Mouse (Mus musculus): ENCODE data around the gene Mtcp1. TPM values are rescaled to one million over a fixed set of nuclear protein-coding genes. Genes with fewer than 3 reads are reported as not detected.

The Mtcp1 gene
- 16.6 and 19.1 TPM in 2 replicates for total RNA-seq (2017)

DNA sequence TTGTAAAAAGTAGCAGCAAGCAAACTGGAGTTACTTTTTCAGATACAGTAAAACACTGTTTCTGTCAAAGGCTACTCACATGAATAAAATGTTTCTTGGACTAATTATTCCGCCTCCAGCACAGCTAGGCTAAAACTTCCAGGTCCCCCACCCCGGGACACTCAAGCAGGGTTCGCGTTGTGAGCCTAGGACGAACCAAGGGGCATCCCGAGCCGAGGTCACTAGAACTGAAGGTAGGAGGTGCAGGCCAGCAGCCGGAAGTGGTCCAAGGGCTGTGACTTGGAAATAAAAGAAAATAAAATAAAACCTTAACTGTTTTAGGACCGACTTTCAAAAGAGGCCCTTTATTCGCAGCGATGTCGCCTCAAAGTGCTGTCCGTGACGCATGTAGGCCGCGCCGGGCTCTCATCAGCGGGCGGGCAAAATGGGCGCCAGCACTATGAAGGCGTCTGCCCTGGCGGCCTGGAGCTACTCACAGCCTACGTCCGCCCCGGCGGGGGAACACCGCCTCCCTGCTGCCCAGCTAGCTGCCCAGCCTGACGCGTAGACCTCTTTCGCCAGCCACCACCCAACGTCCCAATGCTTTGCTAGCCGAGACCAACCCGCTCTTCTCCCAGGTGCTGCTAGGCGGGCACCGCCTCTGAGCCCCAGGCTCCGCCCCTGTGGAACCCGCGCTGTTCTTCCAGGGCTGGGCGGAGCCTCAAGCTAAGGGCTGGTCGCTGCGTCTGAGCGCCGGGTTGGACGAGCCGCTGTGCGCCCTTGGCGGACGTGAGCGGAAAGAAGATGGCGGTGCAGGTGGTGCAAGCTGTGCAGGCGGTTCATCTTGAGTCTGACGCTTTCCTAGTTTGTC lies at the start of gene Mtcp1, which contains the start of the genes Cmc4 and Brcc3:
Gene Mtcp1, minus strand, starts transcription at position 653 of the 850 bp plus-strand sequence.
Gene Cmc4, minus strand, starts transcription at position 649 of the 850 bp plus-strand sequence.
Gene Brcc3, plus strand, starts transcription at position 693 of the 850 bp plus-strand sequence.
- ATAC-seq (replicated peaks in 1 of 2; ENCODE audit: insufficient read depth in 1 of 2, low FRiP score in 2 of 2, low TSS enrichment in 1 of 2, low read depth in 1 of 2, poor library complexity in 2 of 2, severe bottlenecking in 2 of 2), result peak; percentile 100

DNA sequence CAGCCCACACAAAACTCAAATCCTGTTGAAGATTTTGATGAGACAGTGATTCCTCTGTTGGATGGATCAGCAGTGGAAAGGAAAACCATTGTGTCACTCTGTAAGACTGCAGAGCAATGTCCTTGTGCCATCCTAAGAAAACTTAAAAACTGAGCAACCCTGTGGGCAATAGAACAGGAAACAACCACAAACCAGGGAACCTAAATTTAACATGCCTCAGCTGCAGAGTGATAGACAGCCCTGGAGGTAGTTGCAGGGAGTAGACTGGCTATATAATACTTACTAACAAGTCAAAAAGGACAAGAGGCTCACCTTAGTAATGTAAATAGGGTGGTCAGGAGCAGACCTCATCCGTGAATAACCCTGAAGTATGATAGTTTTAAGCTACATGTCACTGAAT lies 38.2 kb upstream of the Mtcp1 start:
- no peak; a peak in 1 of 4 replicates for ATAC-seq (replicated peaks in 1 of 2; ENCODE audit: insufficient read depth in 1 of 2, low FRiP score in 2 of 2, low TSS enrichment in 1 of 2, low read depth in 1 of 2, poor library complexity in 2 of 2, severe bottlenecking in 2 of 2)

DNA sequence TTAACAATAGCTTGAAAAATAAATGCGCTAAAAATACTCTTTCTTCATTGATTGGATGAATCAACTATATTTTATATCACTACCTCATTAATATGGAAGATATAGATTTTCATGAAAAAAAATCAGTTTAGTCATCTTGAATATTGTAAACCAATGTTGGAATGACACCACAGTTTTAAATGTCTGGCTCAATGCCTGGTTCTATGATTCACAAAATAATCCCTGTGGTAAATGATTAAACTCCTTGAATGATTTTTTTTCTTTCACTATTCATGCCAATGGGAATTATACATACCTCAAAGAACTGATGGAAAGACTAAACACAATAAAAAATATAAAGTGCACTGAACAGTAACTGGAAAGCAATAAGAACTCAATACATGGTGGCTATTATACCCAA lies 6.7 kb downstream of the Mtcp1 start:
- ATAC-seq (replicated peaks in 1 of 2; ENCODE audit: insufficient read depth in 1 of 2, low FRiP score in 2 of 2, low TSS enrichment in 1 of 2, low read depth in 1 of 2, poor library complexity in 2 of 2, severe bottlenecking in 2 of 2), result no peak

DNA sequence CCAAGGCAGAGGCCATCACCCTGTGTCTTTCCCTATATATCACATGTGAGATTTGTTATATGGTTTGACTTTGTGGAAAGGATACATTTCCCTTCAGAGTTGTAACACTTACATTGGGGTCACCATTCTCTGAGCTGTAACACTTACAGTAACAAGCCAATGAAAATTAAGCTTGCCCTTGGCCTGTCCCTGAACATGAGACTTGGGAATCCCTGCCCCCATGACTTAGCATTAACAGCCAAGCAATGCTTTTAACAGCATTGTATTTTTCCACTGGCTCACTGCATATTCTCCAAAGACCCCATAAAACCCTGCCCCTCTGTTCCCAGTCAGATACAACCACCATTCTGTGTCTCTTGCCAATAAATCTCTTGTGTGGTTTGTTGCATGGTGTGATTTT lies 13.0 kb downstream of the Mtcp1 start:
- ATAC-seq (replicated peaks in 1 of 2; ENCODE audit: insufficient read depth in 1 of 2, low FRiP score in 2 of 2, low TSS enrichment in 1 of 2, low read depth in 1 of 2, poor library complexity in 2 of 2, severe bottlenecking in 2 of 2), result no peak

DNA sequence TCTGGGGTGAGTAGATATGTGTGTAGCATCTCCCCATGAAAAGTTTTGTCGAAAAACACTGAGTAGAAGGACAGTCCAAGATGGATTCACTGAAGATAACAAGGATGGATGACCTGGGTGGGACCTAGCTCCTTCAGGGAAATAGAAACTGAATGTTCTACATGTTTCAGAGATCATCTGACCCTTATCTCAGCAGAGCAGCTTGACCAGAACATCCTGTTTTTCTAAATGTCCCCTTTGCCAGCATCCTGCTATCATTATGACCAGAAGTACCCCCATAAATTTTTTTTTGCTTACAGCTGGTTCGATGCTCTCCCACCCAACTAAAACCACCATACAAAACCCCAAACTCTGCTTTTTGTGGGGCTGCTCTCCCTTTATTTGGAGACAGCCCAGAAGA lies 13.7 kb downstream of the Mtcp1 start:
- peak; percentile 46 to 62 for ATAC-seq (replicated peaks in 1 of 2; ENCODE audit: insufficient read depth in 1 of 2, low FRiP score in 2 of 2, low TSS enrichment in 1 of 2, low read depth in 1 of 2, poor library complexity in 2 of 2, severe bottlenecking in 2 of 2)

DNA sequence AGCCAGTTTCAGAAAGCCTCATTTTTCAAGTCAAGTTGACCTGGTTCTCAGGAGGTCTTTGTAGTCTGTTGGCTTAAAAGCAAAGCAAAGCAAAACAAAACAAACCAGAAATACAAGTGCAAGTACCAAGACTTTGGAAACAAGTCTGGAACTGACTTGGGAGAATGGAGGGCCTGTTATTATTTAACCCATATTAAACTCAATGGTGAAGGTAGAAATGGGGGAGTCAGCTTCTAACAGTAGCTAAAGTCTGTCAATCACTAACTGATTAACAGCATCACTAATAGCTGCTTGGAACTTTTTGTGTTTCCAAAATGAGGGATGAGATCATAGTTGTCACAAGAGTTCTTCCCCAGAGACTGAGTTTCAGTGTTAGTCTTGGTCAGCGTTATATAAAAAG lies 16.9 kb downstream of the Mtcp1 start:
- no peak for ATAC-seq (replicated peaks in 1 of 2; ENCODE audit: insufficient read depth in 1 of 2, low FRiP score in 2 of 2, low TSS enrichment in 1 of 2, low read depth in 1 of 2, poor library complexity in 2 of 2, severe bottlenecking in 2 of 2)

DNA sequence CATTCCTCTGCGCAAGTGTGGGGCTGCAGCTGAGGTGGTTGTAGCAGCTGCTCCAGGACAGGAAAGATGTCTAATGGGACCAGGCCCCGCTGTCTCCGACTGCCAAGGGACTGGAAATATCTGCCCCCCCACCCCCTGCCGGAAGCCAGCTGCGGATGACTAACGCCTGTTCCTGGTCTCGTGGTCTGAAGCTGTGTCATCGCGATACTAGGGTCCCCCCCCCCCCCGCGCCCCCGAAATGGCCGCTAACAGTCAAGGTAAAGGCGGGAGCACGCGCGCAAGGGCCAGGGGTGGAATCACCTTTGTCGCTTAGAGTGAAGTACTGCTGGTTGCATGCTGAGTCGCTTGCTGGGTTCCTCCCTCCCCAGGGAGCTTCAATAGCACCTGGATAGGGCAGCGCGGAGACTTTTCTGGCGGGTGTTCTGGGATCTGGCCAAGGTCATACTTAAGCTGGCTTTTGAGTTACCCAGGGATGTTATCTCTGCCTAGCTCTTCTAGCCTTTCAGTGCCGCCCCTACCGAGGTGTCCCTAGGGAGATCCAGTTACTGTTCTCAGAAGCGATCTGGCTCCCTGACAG lies 34.1 kb downstream of the Mtcp1 start, which contains the start of the genes Fundc2 and F8:
Gene Fundc2, plus strand, starts transcription at position 205 of the 577 bp plus-strand sequence.
Gene F8, minus strand, starts transcription at position 421 of the 577 bp plus-strand sequence.
- ATAC-seq (replicated peaks in 1 of 2; ENCODE audit: insufficient read depth in 1 of 2, low FRiP score in 2 of 2, low TSS enrichment in 1 of 2, low read depth in 1 of 2, poor library complexity in 2 of 2, severe bottlenecking in 2 of 2), result peak; percentile 95 to 98

DNA sequence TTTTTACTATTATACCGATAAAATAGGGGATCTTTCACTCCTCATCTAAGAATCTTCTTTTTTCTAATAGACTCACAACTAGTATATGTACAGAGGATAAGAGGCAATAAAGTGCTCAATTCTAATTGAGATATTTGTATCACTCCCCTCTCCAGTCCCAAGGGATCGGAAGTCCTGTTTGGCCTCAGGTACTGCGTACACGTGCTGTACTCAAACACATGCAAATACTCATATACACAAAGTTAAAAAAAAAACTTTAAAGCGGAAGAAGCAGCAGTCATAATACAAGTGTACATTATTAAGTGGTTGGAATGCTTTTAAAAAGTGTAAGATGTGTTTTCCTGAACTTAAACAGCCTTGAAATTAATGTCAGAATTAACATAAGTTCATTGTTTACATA lies 34.7 kb downstream of the Mtcp1 start:
- ATAC-seq (replicated peaks in 1 of 2; ENCODE audit: insufficient read depth in 1 of 2, low FRiP score in 2 of 2, low TSS enrichment in 1 of 2, low read depth in 1 of 2, poor library complexity in 2 of 2, severe bottlenecking in 2 of 2), result no peak

DNA sequence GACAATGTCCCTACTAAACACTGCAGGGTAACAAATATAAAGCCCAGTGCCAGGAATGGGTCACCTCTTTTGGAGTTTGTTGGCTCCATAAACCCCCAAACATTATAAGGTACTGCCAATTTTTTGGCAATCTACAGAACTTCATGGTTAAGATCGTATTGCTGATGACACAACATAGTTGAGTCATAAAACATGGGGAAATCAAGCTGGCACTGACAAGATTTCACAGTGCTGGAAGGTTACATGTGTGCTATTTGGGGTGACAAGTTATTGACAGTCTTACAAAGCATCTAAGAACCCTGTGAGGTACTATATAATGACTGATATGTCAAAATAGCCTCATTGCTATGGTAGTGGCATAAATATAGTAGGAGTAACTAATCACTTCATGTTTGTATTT lies 35.2 kb downstream of the Mtcp1 start:
- no peak for ATAC-seq (replicated peaks in 1 of 2; ENCODE audit: insufficient read depth in 1 of 2, low FRiP score in 2 of 2, low TSS enrichment in 1 of 2, low read depth in 1 of 2, poor library complexity in 2 of 2, severe bottlenecking in 2 of 2)

DNA sequence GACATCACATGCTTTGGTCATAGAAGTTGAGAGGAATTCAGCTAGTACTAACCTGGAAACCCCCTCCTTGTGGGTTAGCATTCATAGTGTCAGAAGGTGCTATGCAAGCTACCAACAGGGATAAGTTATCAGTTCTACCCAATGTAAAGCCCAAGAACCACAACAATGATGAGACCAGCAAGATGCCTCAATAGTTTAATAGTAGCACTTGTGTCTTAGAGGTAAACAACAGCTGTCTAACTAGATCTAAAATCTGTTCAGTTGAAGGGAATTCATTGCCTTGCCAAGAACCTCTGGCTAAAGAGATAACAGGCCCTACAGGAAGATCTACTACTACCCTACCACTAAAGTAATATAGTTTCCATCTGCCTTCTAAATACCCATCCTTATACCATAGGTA lies 39.6 kb downstream of the Mtcp1 start:
- no peak for ATAC-seq (replicated peaks in 1 of 2; ENCODE audit: insufficient read depth in 1 of 2, low FRiP score in 2 of 2, low TSS enrichment in 1 of 2, low read depth in 1 of 2, poor library complexity in 2 of 2, severe bottlenecking in 2 of 2)

DNA sequence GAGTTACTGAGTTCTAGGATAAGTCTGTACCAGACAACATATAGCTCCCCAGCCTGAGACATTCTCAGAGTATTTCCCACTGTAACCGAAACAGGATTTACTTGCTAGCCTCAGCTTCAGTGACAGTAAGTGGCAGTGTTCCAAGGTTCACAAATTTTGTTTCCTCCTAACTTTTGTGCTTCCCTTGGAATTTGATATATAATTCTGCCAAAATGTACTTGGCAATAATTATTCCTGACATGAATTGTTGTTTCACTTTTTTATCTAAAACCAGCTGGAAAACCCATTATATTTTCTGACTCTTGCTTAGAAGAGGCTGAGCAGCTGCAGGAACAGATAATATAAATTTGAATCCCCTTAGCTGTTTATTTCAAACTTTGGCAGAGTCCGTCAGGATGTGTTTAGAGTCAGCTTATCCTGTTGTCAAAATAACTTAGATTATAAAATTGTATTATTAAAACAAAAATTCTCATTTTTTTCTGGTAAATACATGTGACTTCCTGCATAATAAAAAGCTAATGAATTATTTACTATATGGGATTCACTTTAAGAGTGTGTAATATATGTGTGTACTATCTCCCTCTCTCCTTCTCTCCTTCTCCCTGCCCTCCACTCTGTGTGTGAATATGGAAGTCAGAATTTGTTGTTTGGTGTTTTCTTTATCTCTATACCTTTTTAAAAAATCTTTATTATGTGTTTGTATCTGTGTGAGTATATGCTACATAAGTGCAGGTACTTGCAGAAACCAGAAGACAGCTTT lies 43.5 kb downstream of the Mtcp1 start:
- ATAC-seq (replicated peaks in 1 of 2; ENCODE audit: insufficient read depth in 1 of 2, low FRiP score in 2 of 2, low TSS enrichment in 1 of 2, low read depth in 1 of 2, poor library complexity in 2 of 2, severe bottlenecking in 2 of 2), result no peak

DNA sequence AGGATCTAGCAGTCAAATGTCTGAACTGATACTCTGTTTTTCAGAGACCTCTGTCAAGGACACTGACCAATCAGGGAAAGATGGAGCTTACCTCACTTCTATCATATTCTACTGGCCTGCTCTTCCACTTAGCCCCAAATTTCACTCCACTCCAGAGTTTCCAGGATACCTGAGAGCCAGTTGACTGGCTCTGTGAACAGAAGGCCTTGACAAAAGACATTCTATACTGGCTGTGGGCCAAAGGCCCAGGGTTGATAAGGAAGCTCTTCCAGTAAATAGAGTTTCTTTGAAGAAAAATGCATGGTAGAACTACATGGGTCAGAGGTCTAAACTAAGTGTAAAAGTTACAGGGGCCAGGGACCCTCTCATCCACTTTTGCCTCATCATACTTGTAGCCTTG lies 46.2 kb downstream of the Mtcp1 start:
- ATAC-seq (replicated peaks in 1 of 2; ENCODE audit: insufficient read depth in 1 of 2, low FRiP score in 2 of 2, low TSS enrichment in 1 of 2, low read depth in 1 of 2, poor library complexity in 2 of 2, severe bottlenecking in 2 of 2), result no peak

Other genes with a start within 250 kb of the Mtcp1 start
- 90.7 and 97.9 TPM in 2 replicates for gene Fundc2, start 34.2 kb downstream of the Mtcp1 start, total RNA-seq (2017)
- 0.88 and 1.3 TPM in 2 replicates for gene F8, start 34.0 kb downstream of the Mtcp1 start, total RNA-seq (2017)
- 9.0 and 12.9 TPM in 2 replicates for gene Cmc4, start within 50 bp of the Mtcp1 start, total RNA-seq (2017)
- 32.9 and 35.0 TPM in 2 replicates for gene Brcc3, start within 50 bp of the Mtcp1 start, total RNA-seq (2017)
- gene Vbp1, start 97.7 kb upstream of the Mtcp1 start, total RNA-seq (2017), result 160 and 185 TPM in 2 replicates
- gene Rab39b, start 161.6 kb upstream of the Mtcp1 start, total RNA-seq (2017), result 0.05 and 0.44 TPM in 2 replicates

All from hematopoietic stem cell, adult 5-6 weeks (primary cell).